Mouse (Mus musculus): ENCODE measurements around the gene Myo16.

GRCm38 (mm10) chr8:10154439-10154745 lies 681 bp downstream of the Myo16 start:
- TF ChIP-seq CTCF (IDR thresholded peaks at IDR 0.05; ENCODE audit: control insufficient read depth, insufficient read depth, insufficient read length) (no peak), MAX (IDR thresholded peaks at IDR 0.05) (no peak), USF1 (IDR thresholded peaks at IDR 0.05; ENCODE audit: low read depth) (no peak), CEBPB (IDR thresholded peaks at IDR 0.05; ENCODE audit: low read depth) (no peak), MYOD1 (IDR thresholded peaks at IDR 0.05; ENCODE audit: control insufficient read depth, insufficient read length, low read depth) (no peak), MYOG (IDR thresholded peaks at IDR 0.05; ENCODE audit: control insufficient read depth, extremely low read depth, insufficient read length) (no peak), FOSL1 (IDR thresholded peaks at IDR 0.05; ENCODE audit: insufficient read depth, low read length, poor library complexity, severe bottlenecking) (no peak)

Data from C2C12 (cell line).